Mouse (Mus musculus) spleen, adult 2 months (tissue): ENCODE data around the gene Ggact.

Experiments used
- CTCF ChIP-seq: fragments of 200-500 bp; IDR thresholded peaks from 2 replicates; pipeline ENCODE4 v1.5.1; 2011; ENCODE audit warnings: mild to moderate bottlenecking, inconsistent platforms; ENCODE audit not compliant: insufficient read depth, insufficient read length, insufficient replicate concordance; ENCODE audit errors: extremely low read depth
- POLR2A ChIP-seq: fragments of 200-500 bp; IDR thresholded peaks from 2 replicates; pipeline ENCODE4 v1.6.1; 2011; ENCODE audit warnings: low read depth, low read length, inconsistent platforms

DNA sequence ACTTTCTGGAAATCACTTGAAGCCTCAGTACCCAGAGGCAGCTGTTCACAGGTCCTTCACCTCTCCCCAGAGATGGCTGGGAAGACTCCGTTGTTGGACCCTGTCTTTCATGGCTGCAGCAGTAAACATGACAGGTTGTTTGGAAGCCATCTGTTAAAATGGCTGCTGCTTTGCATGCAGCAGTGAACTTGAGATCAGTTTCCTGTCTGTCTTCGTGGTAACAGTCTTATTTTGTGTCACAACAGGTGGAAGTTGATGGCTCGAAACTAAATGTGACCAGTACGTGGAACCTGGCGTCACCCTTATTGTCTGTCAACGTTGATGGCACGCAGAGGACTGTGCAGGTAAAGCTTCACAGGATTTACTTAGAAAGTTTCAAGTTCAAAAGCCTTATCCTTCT, 123.4 kb downstream of the Ggact start:
- TF ChIP-seq CTCF, result no peak
- no peak for TF ChIP-seq POLR2A
